Mouse (Mus musculus) liver, embryonic 14.5 days (tissue): ENCODE data around the gene Gosr1. TPM values are rescaled to one million over a fixed set of nuclear protein-coding genes. Genes with fewer than 3 reads are reported as not detected.

Source experiments
- ATAC-seq: fragments of 200-750 bp; cut with Nextera tagmentation; 2 replicates; pipeline ENCODE4 v1.8.0; 2017; ENCODE audit warnings: moderate number of reproducible peaks, mild to moderate bottlenecking, moderate library complexity; ENCODE audit not compliant: insufficient read depth
- DNase-seq, 3 experiments: peaks; one replicate each; pipeline ENCODE4 v3.0.0-alpha.2; 2012 to 2013; ENCODE audit warnings: low read depth in 3 of 3, low spot score in 3 of 3
- H3K27ac ChIP-seq: fragments of 300-500 bp; sonication (generic); 2 replicates; pipeline ENCODE4 v1.5.1; 2014; ENCODE audit warnings: moderate library complexity, mild to moderate bottlenecking, control low read depth, inconsistent platforms
- H3K27me3 ChIP-seq: fragments of 300-500 bp; sonication (generic); 2 replicates; pipeline ENCODE4 v1.6.1; 2014; ENCODE audit warnings: mild to moderate bottlenecking, low read length, moderate library complexity; ENCODE audit not compliant: control insufficient read depth, insufficient read depth
- H3K36me3 ChIP-seq: fragments of 300-500 bp; sonication (generic); replicated peaks from 2 replicates; pipeline ENCODE4 v1.6.1; 2014; ENCODE audit warnings: low read depth; ENCODE audit not compliant: control insufficient read depth, insufficient read depth
- H3K4me1 ChIP-seq, 2 experiments: fragments of 200-500 bp in 1 of 2; fragments of 300-500 bp in 1 of 2; sonication (generic) in 1 of 2; replicated peaks; 2 replicates each; pipeline ENCODE4 v1.6.1; 2012 to 2014; ENCODE audit warnings: antibody characterized with exemption in 1 of 2, inconsistent platforms in 1 of 2, low read length in 1 of 2; ENCODE audit not compliant: control insufficient read depth in 2 of 2, insufficient read depth in 2 of 2
- H3K4me2 ChIP-seq: fragments of 300-500 bp; sonication (generic); 2 replicates; pipeline ENCODE4 v1.6.1; 2014; ENCODE audit warnings: low read depth, mild to moderate bottlenecking, control low read depth, moderate library complexity
- H3K4me3 ChIP-seq, 2 experiments: fragments of 200-500 bp in 1 of 2; fragments of 300-500 bp in 1 of 2; sonication (generic) in 1 of 2; 2 replicates each; pipeline ENCODE4 v1.5.1; 2012 to 2014; ENCODE audit warnings: low read depth in 2 of 2, low read length in 2 of 2, mild to moderate bottlenecking in 2 of 2, control low read depth in 1 of 2, inconsistent platforms in 1 of 2, moderate library complexity in 1 of 2; ENCODE audit not compliant: insufficient read depth in 1 of 2
- H3K9ac ChIP-seq: fragments of 300-500 bp; sonication (generic); replicated peaks from 2 replicates; pipeline ENCODE4 v1.6.1; 2014; ENCODE audit warnings: mild to moderate bottlenecking, control low read depth, moderate library complexity
- H3K9me3 ChIP-seq: fragments of 300-500 bp; sonication (generic); 2 replicates; pipeline ENCODE4 v1.6.1; 2016; ENCODE audit warnings: low read length, mixed read lengths; ENCODE audit not compliant: control insufficient read depth
- CTCF ChIP-seq: IDR thresholded peaks from 2 replicates; pipeline ENCODE4 v1.5.1; 2016; ENCODE audit warnings: antibody characterized with exemption, low read depth, control low read depth
- EP300 ChIP-seq: IDR thresholded peaks from 2 replicates; pipeline ENCODE4 v1.6.1; 2016; ENCODE audit warnings: antibody characterized with exemption, low read depth
- WGBS: fragments of 180-500 bp; shearing (Covaris S2); extraction: QIAGEN DNeasy Blood & Tissue Kit; methylation state at CpG from one replicate; pipeline ENCODE4 v1.1.7; 2014; ENCODE audit not compliant: insufficient replicate concordance; 5-methylcytosine and 5-hydroxymethylcytosine counted together
- polyA plus RNA-seq, 2 experiments: library from polyadenylated mRNA; depleted of rRNA in 1 of 2; stranded (reverse) in 1 of 2; unstranded in 1 of 2; fragments of >200 nt; fragmentation: Nextera tagmentation in 1 of 2; extraction: Ambion mirVana in 1 of 2; gene quantifications; 2 replicates each; pipeline versions ENCODE4 v1.2.1 to v1.2.3; 2012 to 2014

Gene Gosr1
- polyA plus RNA-seq, 2 experiments: 6.4 to 12.3 TPM

GRCm38 (mm10) chr11:76742511-76742910 is 20.9 kb downstream of the Gosr1 start:
- ATAC-seq (no peak), DNase-seq (no peak)
- peaks cover 6% of the 10 kb centered on the region; the same call in 1 of the 2 replicates for H3K36me3 ChIP-seq
- 82% methylated on average over 7 of the region's 7 CpGs for WGBS
- H3K27ac ChIP-seq: no peak overlapping the region
- TF ChIP-seq CTCF: no peak
- no peak for TF ChIP-seq EP300
- no peaks in the 10 kb centered on the region for H3K27me3 ChIP-seq
- H3K9me3 ChIP-seq: no peaks in the 10 kb centered on the region
- no peaks in the 10 kb centered on the region for H3K4me1 ChIP-seq
- H3K4me2 ChIP-seq: no peak overlapping the region
- no peak overlapping the region for H3K9ac ChIP-seq
- no peak overlapping the region for H3K4me3 ChIP-seq

- Histone ChIP-seq H3K9ac (no peak overlapping the region), H3K36me3 (peaks cover 8% of the 10 kb centered on the region), H3K4me1 (no peaks in the 10 kb centered on the region), H3K4me3 (no peak overlapping the region), H3K4me2 (no peak overlapping the region), H3K27ac (no peak overlapping the region), H3K9me3 (no peaks in the 10 kb centered on the region), H3K27me3 (no peaks in the 10 kb centered on the region)
- TF ChIP-seq EP300: no peak
- peak; percentile 62 for TF ChIP-seq CTCF
- DNase-seq (no peak), ATAC-seq (no peak)
- 72% methylated on average over 6 of the region's 6 CpGs for WGBS
These were observed 24.3 kb downstream of the Gosr1 start for GRCm38 (mm10) chr11:76739125-76739524.

GRCm38 (mm10) chr11:76735753-76736324 is 27.5 kb downstream of the Gosr1 start:
- no peak for ATAC-seq
- no peak overlapping the region for H3K27ac ChIP-seq
- H3K9me3 ChIP-seq: no peaks in the 10 kb centered on the region
- H3K4me1 ChIP-seq: no peaks in the 10 kb centered on the region
- peaks cover 14% of the 10 kb centered on the region for H3K36me3 ChIP-seq
- DNase-seq: no peak
- no peak overlapping the region for H3K4me2 ChIP-seq
- no peaks in the 10 kb centered on the region for H3K27me3 ChIP-seq
- H3K9ac ChIP-seq: no peak overlapping the region
- TF ChIP-seq CTCF (no peak), EP300 (no peak)
- 23% methylated on average over 4 of the region's 4 CpGs for WGBS
- H3K4me3 ChIP-seq: no peak overlapping the region

- Histone ChIP-seq H3K36me3 (peaks cover 20% of the 10 kb centered on the region), H3K27me3 (no peaks in the 10 kb centered on the region)
These were observed 28.8 kb downstream of the Gosr1 start for GRCm38 (mm10) chr11:76734560-76734959.

GRCm38 (mm10) chr11:76730650-76731049 is 32.7 kb downstream of the Gosr1 start:
- Histone ChIP-seq H3K36me3 (peaks cover 15% of the 10 kb centered on the region), H3K27ac (no peak overlapping the region), H3K4me1 (no peaks in the 10 kb centered on the region), H3K9ac (no peak overlapping the region), H3K4me2 (no peak overlapping the region), H3K27me3 (no peaks in the 10 kb centered on the region), H3K4me3 (no peak overlapping the region), H3K9me3 (no peaks in the 10 kb centered on the region)
- 66% methylated on average over 3 of the region's 3 CpGs for WGBS
- no peak for ATAC-seq
- TF ChIP-seq EP300 (no peak), CTCF (no peak)
- DNase-seq: no peak

More at GRCm38 (mm10) chr11:76734560-76734959, 28.8 kb downstream of the Gosr1 start:
- Histone ChIP-seq H3K9me3 (no peaks in the 10 kb centered on the region), H3K4me2 (no peak overlapping the region), H3K9ac (no peak overlapping the region), H3K4me3 (no peak overlapping the region), H3K4me1 (no peaks in the 10 kb centered on the region), H3K27ac (no peak overlapping the region)
- ATAC-seq: no peak
- TF ChIP-seq EP300 (no peak), CTCF (no peak)
- no peak for DNase-seq
- WGBS: 49% methylated on average over 3 of the region's 3 CpGs
